Mouse (Mus musculus) megakaryocyte, embryonic 14.5 days (primary cell): ENCODE results near the gene Zfp316.

Experiments used
- FLI1 ChIP-seq: IDR thresholded peaks from 2 replicates; pipeline ENCODE4 v1.6.1; 2012; ENCODE audit warnings: low read length, inconsistent platforms, mixed read lengths
- GATA1 ChIP-seq: IDR thresholded peaks from 3 replicates; pipeline ENCODE4 v1.6.1; 2012; ENCODE audit warnings: mixed read lengths, low read length, inconsistent platforms, borderline replicate concordance

DNA sequence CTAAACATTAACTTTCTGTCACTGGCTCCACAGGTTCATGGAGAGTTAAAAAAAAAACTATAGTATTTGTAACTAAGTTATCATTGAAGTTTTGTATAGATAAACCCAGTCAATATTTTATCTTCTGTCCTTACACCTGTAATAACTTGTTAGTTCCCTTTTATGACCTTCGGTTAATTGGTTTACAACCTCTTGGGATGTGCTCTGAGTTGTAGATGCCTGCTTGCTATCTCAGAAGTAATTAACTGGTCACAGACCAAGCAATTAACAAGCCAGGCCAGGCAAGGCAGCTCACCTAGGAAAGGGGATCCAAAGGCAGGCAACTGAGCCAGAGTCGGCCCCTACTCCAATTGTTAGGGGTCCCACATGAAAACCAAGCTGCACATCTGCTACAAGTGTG, 56.0 kb downstream of the Zfp316 start:
- no peak for TF ChIP-seq GATA1
- TF ChIP-seq FLI1 = no peak
